Mouse (Mus musculus): ENCODE results near the gene Foxp1.

- TF ChIP-seq CTCF (IDR thresholded peaks at IDR 0.05; ENCODE audit: low read depth), result no peak
- no peak for TF ChIP-seq EP300 (IDR thresholded peaks at IDR 0.05; ENCODE audit: low read depth)
Measured at GRCm38 (mm10) chr6:98975918-98976317, 546.6 kb downstream of the Foxp1 start.
